Mouse (Mus musculus): Measurements from ENCODE around the gene Astn2. TPM values are rescaled to one million over a fixed set of nuclear protein-coding genes. Genes with fewer than 3 reads are reported as not detected.

Astn2 gene
- polyA plus RNA-seq, 1 experiment, result not detected

GRCm38 (mm10) chr4:65976251-65976650, 428.2 kb downstream of the Astn2 start:
- TF ChIP-seq GATA1 (IDR thresholded peaks at IDR 0.05; ENCODE audit: low read length), result no peak

- no peak for TF ChIP-seq GATA1 (IDR thresholded peaks at IDR 0.05; ENCODE audit: low read length)
These were observed 432.0 kb downstream of the Astn2 start for GRCm38 (mm10) chr4:65972395-65972794.

GRCm38 (mm10) chr4:65969318-65969717, 435.1 kb downstream of the Astn2 start:
- no peak for TF ChIP-seq GATA1 (IDR thresholded peaks at IDR 0.05; ENCODE audit: low read length)

- TF ChIP-seq GATA1 (IDR thresholded peaks at IDR 0.05; ENCODE audit: low read length), result no peak
These were observed 439.8 kb downstream of the Astn2 start for GRCm38 (mm10) chr4:65964604-65965003.

GRCm38 (mm10) chr4:65959188-65959759, 445.1 kb downstream of the Astn2 start:
- TF ChIP-seq GATA1 (IDR thresholded peaks at IDR 0.05; ENCODE audit: low read length), result no peak

- no peak for TF ChIP-seq GATA1 (IDR thresholded peaks at IDR 0.05; ENCODE audit: low read length)
These were observed 445.8 kb downstream of the Astn2 start for GRCm38 (mm10) chr4:65958369-65959187.

GRCm38 (mm10) chr4:65951918-65952317, 452.5 kb downstream of the Astn2 start:
- no peak for TF ChIP-seq GATA1 (IDR thresholded peaks at IDR 0.05; ENCODE audit: low read length)

GRCm38 (mm10) chr4:65947141-65947649, 457.2 kb downstream of the Astn2 start:
- TF ChIP-seq GATA1 (IDR thresholded peaks at IDR 0.05; ENCODE audit: low read length), result no peak

GRCm38 (mm10) chr4:65946021-65946420, 458.4 kb downstream of the Astn2 start:
- no peak for TF ChIP-seq GATA1 (IDR thresholded peaks at IDR 0.05; ENCODE audit: low read length)

- TF ChIP-seq GATA1 (IDR thresholded peaks at IDR 0.05; ENCODE audit: low read length), result no peak
These were observed 473.5 kb downstream of the Astn2 start for GRCm38 (mm10) chr4:65930901-65931300.

- TF ChIP-seq GATA1 (IDR thresholded peaks at IDR 0.05; ENCODE audit: low read length), result no peak
These were observed 484.1 kb downstream of the Astn2 start for GRCm38 (mm10) chr4:65920294-65920693.

GRCm38 (mm10) chr4:65916027-65917008, 488.1 kb downstream of the Astn2 start:
- no peak for TF ChIP-seq GATA1 (IDR thresholded peaks at IDR 0.05; ENCODE audit: low read length)

GRCm38 (mm10) chr4:65912247-65912942, 492.0 kb downstream of the Astn2 start:
- no peak for TF ChIP-seq GATA1 (IDR thresholded peaks at IDR 0.05; ENCODE audit: low read length)

- TF ChIP-seq GATA1 (IDR thresholded peaks at IDR 0.05; ENCODE audit: low read length), result no peak
These were observed 496.8 kb downstream of the Astn2 start for GRCm38 (mm10) chr4:65907660-65908059.

- TF ChIP-seq GATA1 (IDR thresholded peaks at IDR 0.05; ENCODE audit: low read length), result no peak
These were observed 499.4 kb downstream of the Astn2 start for GRCm38 (mm10) chr4:65904963-65905362.
